In the genomic region with DNA sequence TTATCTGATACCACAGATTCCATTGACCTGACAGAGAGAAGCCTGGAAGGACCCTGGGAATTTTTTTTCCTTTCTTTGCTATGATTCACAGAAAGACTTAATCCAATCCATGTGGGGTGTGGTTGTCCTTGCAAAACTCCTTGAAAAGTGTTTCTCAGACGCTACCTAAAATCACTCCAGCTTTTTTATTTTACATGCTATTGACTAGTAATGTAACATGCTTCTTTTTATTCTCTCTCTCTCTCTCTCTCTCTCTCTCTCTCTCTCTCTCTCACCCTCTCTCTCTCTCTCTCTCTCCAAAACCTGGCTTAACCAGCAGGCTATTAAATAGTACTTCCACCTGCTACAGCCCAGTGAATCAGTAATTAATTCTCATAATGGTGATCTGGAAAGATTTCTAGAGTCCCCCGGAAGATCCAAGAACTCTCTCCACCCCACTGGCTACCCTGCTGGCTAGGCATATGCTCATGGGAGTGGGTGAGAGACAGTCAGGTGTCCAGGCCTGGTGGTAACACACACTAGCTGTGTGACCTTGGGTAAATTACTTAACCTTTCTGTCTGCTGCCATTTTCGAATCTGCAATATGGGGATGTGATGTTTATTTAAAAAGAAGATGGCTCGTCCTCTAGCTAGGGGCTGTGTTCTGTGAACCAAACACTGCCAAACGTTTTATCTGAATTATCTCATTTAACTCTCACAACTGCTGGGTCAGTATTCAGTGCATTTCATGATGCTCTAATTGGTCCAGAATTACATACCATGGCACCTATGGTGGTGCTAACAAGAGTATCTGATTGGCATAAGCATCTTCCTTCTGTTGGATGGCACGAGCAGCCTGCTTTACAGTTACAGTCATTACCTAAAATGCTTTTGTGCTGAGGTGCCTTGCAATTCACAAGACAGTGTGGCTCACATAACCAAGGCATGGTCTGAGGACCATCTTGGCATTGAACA, we compare ENCODE assay signal across 8 mouse cellular contexts.
DNase-seq lines count a peak whose midpoint lies in the region; ATAC-seq and TF ChIP-seq lines count a peak whose summit lies in the region.

No protein-coding gene starts in this region.

- H3K4me2 ChIP-seq in heart, embryonic 11.5 days: peak overlapping the region; percentile 62
- peak overlapping the region; percentile 18; the same call in 1 of the 2 replicates for H3K4me2 ChIP-seq in forebrain, embryonic 14.5 days (ENCODE audit: low read length)
- no peak overlapping the region; the same call in 1 of the 2 replicates for H3K4me2 ChIP-seq in liver, postnatal 0 days (ENCODE audit: low read depth, low read length)

- H3K4me3 ChIP-seq in heart, embryonic 11.5 days (ENCODE audit: low read depth, low read length): no peak overlapping the region
- H3K4me3 ChIP-seq in forebrain, embryonic 14.5 days (ENCODE audit: low read depth, low read length): no peak overlapping the region
- no peak overlapping the region for H3K4me3 ChIP-seq in liver, postnatal 0 days (ENCODE audit: low read depth, low read length)

- no peak for ATAC-seq in heart, embryonic 11.5 days (replicated peaks; ENCODE audit: insufficient number of reproducible peaks, low FRiP score, low TSS enrichment)
- ATAC-seq in forebrain, embryonic 14.5 days: peak; percentile 18; the same call in 1 of the 2 replicates
- ATAC-seq in liver, postnatal 0 days: no peak

- H3K27me3 ChIP-seq in heart, embryonic 11.5 days (ENCODE audit: control insufficient read depth, insufficient read depth, low read length): no peaks in the 10 kb centered on the region
- H3K27me3 ChIP-seq in forebrain, embryonic 14.5 days (replicated peaks; ENCODE audit: control insufficient read depth, insufficient read depth, low read length): 0 out of 2 replicates have a peak, but pooled peaks cover 2% of the 10 kb centered on the region
- H3K27me3 ChIP-seq in liver, postnatal 0 days (ENCODE audit: insufficient read depth, low read length): no peaks in the 10 kb centered on the region

- no peaks in the 10 kb centered on the region for H3K9me3 ChIP-seq in heart, embryonic 11.5 days (replicated peaks; ENCODE audit: control insufficient read depth, low read length)
- H3K9me3 ChIP-seq in forebrain, embryonic 14.5 days (replicated peaks; ENCODE audit: control insufficient read depth, low read length): no peaks in the 10 kb centered on the region
- no peaks in the 10 kb centered on the region for H3K9me3 ChIP-seq in liver, postnatal 0 days (ENCODE audit: low read length)

- H3K27ac ChIP-seq in heart, embryonic 11.5 days (ENCODE audit: low read depth, low read length): peak overlapping the region; percentile 82
- peak overlapping the region; percentile 86 for H3K27ac ChIP-seq in forebrain, embryonic 14.5 days (ENCODE audit: low read depth, low read length)
- H3K27ac ChIP-seq in liver, postnatal 0 days (ENCODE audit: low read depth): no peak overlapping the region

- intact Hi-C loops in heart, postnatal 14 days (cut with DNase I): no loop called here

- no peak for TF ChIP-seq CTCF in liver, postnatal 0 days (IDR thresholded peaks at IDR 0.05; ENCODE audit: low read depth)

- no peaks in the 10 kb centered on the region for H3K36me3 ChIP-seq in heart, embryonic 11.5 days (ENCODE audit: control insufficient read depth, insufficient read depth, low read length)
- no peaks in the 10 kb centered on the region for H3K36me3 ChIP-seq in forebrain, embryonic 14.5 days (ENCODE audit: control insufficient read depth, insufficient read depth, low read length)
- no peaks in the 10 kb centered on the region for H3K36me3 ChIP-seq in liver, postnatal 0 days (replicated peaks; ENCODE audit: insufficient read depth, low read length)

- no peak for TF ChIP-seq EP300 in liver, postnatal 0 days (IDR thresholded peaks at IDR 0.05; ENCODE audit: low read depth)

- peak overlapping the region; percentile 67; the same call in 1 of the 2 replicates for H3K9ac ChIP-seq in heart, embryonic 11.5 days (ENCODE audit: low read depth, low read length)
- 0 out of 2 replicates have a peak overlapping the region, but pooled peaks have one; percentile 42 for H3K9ac ChIP-seq in forebrain, embryonic 14.5 days (ENCODE audit: low read length)
- peak overlapping the region; percentile 3; the same call in 1 of the 2 replicates for H3K9ac ChIP-seq in liver, postnatal 0 days (replicated peaks)

- H3K4me1 ChIP-seq in heart, embryonic 11.5 days (ENCODE audit: control insufficient read depth, insufficient read depth, low read length): peaks cover 36% of the 10 kb centered on the region
- peaks cover 32% of the 10 kb centered on the region for H3K4me1 ChIP-seq in forebrain, embryonic 14.5 days (ENCODE audit: control insufficient read depth, insufficient read depth, low read length)
- H3K4me1 ChIP-seq in liver, postnatal 0 days (ENCODE audit: insufficient read depth): peaks cover 22% of the 10 kb centered on the region

- WGBS in heart, embryonic 11.5 days (ENCODE audit: insufficient replicate concordance): 72% methylated on average over 6 of the region's 6 CpGs
- WGBS in forebrain, embryonic 14.5 days: 42% methylated on average over 6 of the region's 6 CpGs
- WGBS in liver, postnatal 0 days (ENCODE audit: insufficient replicate concordance): 70% methylated on average over 6 of the region's 6 CpGs

- DNase-seq in heart, postnatal 14 days: no peak
- DNase-seq in cerebellum, adult 18-20 months: peak; percentile 35 to 45
- DNase-seq in forebrain, embryonic 14.5 days (ENCODE audit: low spot score): peak; percentile 71
- DNase-seq in liver, postnatal 0 days: no peak
- no peak for DNase-seq in gastrocnemius, adult 18-20 months (ENCODE audit: low spot score)
- DNase-seq in left cerebral cortex, adult 18-20 months (ENCODE audit: low spot score in 2 of 2): no peak
- DNase-seq in urinary bladder, postnatal 25 days (ENCODE audit: low spot score): no peak

Comparison
In these comparisons a context has a peak if more than half of its experiments do, and no peak if none do; other contexts are left out.
1. H3K9ac ChIP-seq: peak in every context shown above with its lines; median percentile 67 in heart, embryonic 11.5 days; 42 in forebrain, embryonic 14.5 days; 3 in liver, postnatal 0 days.
2. DNase-seq: peak in cerebellum, adult 18-20 months (2 of 2) and forebrain, embryonic 14.5 days (single experiment); none in heart, postnatal 14 days (0 of 2), liver, postnatal 0 days (single experiment), gastrocnemius, adult 18-20 months (single experiment), left cerebral cortex, adult 18-20 months (0 of 2) and urinary bladder, postnatal 25 days (single experiment).